Mouse (Mus musculus): ENCODE measurements around the gene Kcnk5.

DNA sequence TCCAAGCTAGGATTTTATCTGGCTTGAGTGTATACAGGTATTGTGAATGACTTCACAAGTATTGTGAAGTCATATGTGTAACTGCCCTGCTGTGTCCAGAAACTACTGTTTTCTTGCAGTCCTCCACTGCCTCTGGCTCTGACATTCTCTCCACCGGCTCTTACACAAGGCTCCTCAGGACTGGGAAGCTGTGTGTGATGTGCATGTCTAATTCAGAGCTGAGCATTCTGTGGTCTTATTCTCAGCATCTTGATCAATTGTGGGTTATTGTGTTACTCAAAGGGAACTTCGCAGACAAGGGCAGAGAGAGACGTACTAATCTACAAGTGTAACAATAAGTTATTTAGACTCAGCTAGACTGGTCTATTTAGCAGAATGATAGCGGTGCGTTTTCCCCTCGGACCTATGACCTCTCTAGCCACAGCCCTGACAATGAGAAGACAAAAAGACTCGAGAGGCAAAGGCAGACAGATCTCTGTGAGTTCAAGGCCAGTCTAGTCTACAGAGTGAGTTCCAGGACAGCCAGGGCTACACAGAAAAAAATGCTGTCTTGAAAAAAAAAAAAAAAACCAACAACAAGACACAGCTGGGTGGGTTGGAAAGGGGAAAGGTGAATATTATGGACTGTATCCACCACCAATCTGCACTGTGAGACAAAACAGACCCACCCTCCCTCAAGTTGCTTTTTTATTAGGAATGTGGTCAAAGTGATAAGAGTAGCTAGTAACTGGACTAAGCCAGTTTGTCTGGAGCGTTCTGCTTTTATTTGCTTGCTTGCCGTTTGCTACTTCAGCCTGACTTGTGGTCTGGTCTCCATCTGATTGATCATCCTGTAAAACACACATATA is 30.4 kb upstream of the Kcnk5 start:
- TF ChIP-seq CTCF (IDR thresholded peaks at IDR 0.05; ENCODE audit: insufficient read depth, low read depth, low read length) (no peak), POLR2A (IDR thresholded peaks at IDR 0.05; ENCODE audit: insufficient read depth, low read depth, low read length) (no peak)
